Mouse (Mus musculus) heart, postnatal 25 days (tissue): ENCODE data around the gene Gm45717. TPM values are rescaled to one million over a fixed set of nuclear protein-coding genes. Genes with fewer than 3 reads are reported as not detected.
"Not testable (repeated sequence)": the region's sequence is repeated elsewhere in the genome, so short reads cannot be mapped to it uniquely, and the experiment has no call there.

Experiments
- DNase-seq: peaks from one replicate; pipeline ENCODE4 v3.0.0; 2022; ENCODE audit warnings: low spot score
- intact Hi-C: fragments of 180-260 bp; cut with DNase I; formaldehyde crosslinking; loops from one replicate; pipeline ENCODE4 v1.15.1; 2025
- total RNA-seq, 2 experiments: library from RNA; stranded (reverse); gene quantifications; 2 replicates each; pipeline ENCODE4 v1.2.3; 2021

Gene Gm45717
- total RNA-seq, result not detected

- intact Hi-C loops, result loop anchor here (5.0 kb wide), 1 partner anchor 216 kb away; the partner anchor contains the start of gene Rnh1
- DNase-seq, result peak; percentile 84
These were observed at the start of gene Gm45717, which contains the start of gene Ifitm2 for GRCm38 (mm10) chr7:140955758-140956555. Gene Gm45717 (minus strand): TSS chr7:140955937. Gene Ifitm2 (minus strand): TSS chr7:140955987.

DNA sequence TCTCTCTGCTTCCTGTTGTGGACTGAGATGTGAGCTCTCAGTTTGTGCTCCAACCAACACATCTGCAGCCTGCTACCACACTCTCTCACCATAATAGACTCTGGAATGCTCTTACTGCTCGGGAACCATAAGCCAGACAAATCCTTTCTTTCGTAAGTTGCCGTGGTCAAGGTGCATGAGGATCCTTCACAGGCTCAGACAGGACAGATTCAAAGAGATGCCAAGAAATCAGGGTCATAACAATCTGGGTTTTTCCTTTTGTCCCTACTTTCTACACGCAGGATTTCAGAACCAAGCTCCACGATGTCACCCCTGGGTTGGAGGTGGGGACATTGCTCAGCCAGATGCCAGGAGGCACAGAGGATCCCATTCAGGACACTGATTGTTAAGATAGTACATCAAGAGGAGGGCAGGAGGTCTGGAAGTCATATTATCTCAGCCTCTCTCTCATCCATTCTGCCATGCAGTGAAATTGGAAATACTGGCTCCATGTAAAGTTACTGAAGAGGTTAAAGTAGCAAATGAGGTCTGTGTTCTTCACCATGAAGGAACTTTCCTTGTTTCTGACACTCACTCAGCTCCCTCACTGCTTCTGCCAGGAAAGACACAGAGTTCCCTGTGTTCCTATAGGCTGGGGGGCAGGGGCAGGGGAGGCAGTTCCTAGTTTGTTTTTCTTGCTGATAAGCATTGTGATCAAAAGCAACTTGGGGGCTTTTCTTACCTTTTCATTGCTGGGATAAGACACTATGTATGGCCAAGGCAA, 47.7 kb upstream of the Gm45717 start:
- no peak for DNase-seq
- intact Hi-C loops, result no loop called here

DNA sequence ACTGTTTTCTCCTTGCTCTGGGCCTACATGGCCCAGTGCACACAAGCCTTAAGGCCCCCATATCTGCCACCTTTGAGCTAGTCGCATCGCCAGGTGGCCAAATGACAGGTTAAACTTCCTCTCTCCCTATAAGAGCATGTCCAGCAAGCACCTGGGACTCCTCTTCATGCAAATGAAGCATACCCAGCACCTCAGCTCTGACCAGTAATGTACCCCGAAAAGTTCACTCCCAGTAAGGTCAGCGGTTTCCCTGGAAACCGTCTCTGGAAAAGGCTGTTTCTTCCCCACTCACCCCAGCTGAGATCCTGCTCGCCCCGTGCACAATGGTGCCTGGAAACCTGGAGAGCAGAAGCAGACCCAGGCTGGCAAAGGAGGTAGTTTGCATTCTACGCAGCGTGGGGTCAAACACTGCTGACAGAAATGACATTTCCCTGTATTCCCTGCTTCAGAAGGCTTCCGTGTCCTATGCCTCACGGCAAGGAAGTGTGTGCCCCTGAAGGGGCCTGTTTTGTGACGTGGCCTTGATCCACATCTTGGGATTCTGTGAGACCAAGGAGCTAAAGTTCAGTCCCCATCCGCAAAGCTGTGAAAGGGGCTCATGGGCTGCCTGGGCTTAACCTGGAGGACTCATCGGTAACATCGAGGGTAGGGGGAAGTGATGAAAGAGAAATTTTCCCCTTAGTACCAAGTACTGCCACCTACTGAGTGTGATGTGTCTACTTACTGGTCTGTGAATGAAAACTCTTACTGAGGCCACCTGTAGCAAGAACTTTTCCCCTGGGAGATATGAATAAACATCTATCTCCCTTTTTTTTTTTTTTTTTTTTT, 45.4 kb upstream of the Gm45717 start:
- no peak for DNase-seq
- intact Hi-C loops, result no loop called here

DNA sequence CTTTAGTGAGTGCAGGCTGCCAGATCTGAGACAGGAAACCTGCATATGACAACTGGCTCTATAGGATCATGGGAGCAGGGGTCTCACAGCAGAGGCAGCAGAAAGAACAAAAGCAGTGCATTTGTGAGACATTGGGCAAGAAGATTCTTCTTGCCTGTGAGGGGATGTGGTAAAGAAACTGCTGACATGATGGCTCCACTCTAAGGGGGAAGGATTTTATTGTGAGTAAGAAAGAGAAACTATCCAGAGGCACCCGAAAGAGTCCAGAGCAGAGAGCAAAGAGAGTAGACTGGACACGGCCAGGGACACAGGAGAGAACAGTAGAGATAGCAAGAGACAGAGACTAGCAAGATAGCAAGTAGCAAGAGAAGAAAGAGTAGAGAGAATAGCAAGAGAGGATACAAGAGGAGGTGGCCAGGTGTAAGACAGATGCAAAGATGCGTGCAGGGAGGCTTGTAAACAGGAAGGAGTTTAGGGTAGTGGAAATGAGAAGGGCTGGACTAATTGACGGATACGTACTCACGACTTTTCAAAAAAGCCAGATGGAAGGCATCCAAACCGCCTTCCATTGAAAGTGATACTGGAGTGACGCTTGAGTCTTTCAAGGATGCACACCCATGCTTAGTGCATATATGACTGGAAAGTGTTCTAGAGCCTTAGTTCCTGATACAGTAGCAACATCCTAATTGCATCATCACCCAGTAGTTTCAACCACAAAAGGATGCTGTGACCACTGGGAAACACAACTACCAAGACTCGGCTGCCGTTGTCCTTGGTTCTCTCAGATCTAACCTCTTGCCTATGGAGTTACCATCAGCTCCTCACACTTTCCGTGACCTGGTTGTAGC, 43.3 kb upstream of the Gm45717 start:
- intact Hi-C loops, result no loop called here
- DNase-seq, result no peak

GRCm38 (mm10) chr7:140997817-140998216, 42.1 kb upstream of the Gm45717 start:
- intact Hi-C loops, result no loop called here
- DNase-seq, result no peak

DNA sequence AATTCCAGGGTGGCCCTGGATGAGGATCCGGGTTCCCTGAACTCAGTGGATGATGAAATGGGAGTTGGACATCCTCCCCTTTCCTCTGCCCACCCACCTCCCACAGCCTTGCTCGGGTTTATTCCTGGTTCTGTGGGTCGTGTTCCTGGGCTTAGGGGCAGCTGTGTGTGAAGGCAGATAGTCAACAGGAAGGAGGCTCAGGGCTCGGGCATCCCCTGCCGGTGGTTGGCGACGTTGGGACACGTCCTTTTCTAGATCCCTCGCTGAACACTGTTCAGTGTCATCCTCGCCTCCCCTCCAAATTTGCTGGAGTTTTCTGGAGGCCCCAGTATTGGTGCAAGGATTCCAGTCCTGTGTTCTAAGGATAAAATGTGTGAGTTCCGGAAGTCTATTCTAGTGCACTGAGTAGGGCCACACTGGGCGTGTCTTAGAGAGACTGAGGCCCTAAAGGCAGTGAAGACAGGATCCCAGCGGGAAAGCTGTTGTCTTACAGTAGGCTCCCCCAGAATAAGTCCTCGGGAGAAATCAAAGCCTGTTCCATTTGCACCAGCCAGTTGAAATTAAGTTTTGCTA, 35.5 kb upstream of the Gm45717 start:
- DNase-seq, result no peak
- intact Hi-C loops, result no loop called here

GRCm38 (mm10) chr7:140990622-140991021, 34.9 kb upstream of the Gm45717 start:
- intact Hi-C loops, result no loop called here
- DNase-seq, result no peak

- no peak for DNase-seq
- intact Hi-C loops, result no loop called here
These were observed 34.4 kb upstream of the Gm45717 start for GRCm38 (mm10) chr7:140990185-140990584.

GRCm38 (mm10) chr7:140989022-140989421, 33.3 kb upstream of the Gm45717 start:
- DNase-seq, result no peak
- intact Hi-C loops, result no loop called here

DNA sequence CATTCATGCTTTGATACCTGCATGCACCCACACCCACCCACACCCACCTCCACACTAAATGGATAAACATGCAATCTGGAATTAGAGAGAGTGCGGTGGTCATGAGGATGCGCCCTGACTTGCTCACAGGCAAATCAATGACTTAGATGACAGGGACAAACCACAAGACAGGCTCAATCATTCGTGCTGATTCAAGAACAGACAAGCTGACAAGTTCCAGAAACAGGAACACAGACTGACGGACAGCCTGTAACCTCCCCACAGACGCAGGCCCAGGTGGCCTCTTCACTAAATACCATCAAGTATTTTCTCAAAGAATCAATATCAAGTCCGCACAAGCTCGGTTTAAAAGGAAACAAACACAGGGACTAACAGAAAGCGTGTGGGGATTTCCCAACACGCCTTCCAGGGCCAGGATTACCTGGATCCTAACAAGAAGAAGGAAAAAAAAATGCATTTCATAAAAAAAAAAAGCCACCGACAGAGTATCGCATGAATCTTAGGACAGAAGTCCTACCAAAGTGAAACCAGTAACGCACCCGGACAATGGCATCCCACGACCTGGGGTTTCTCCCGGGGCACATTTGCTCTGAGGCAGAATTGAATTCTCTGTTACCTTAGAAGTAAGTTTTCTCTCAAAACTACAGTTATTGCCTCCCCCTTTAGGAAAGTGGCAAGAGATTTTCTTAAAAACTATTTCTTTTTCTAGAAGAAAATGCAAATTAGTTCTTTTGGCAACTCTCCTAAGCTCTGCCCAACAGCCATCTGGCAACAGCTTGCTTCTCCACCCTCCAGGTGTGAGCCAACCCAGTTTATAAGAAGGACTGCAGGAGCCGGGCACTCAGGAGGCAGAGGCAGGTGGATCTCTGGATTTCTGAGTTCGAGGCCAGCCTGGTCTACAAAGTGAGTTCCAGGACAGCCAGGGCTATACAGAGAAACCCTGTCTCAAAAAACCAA, 31.7 kb upstream of the Gm45717 start:
- intact Hi-C loops, result no loop called here
- no peak for DNase-seq

- DNase-seq, result no peak
- intact Hi-C loops, result no loop called here
These were observed 27.2 kb upstream of the Gm45717 start for GRCm38 (mm10) chr7:140982971-140983370.

DNA sequence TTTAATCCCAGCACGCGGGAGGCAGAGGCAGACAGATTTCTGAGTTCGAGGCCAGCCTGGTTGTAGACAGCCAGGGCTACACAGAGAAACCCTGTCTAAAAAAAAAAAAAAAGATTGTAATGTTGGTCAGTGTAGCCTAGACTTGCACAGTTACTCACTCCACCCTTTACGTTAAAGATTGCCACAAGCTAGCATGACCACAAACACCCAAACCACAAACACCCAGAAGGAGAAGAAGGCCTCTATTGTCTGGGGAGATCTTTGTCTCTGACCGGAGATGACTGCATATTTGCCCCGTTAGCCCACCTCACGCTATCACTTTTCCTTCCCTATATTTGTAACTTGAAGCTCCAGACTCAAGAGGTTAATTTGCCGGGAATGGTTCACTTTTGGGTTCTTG, 26.0 kb upstream of the Gm45717 start:
- intact Hi-C loops, result no loop called here

GRCm38 (mm10) chr7:140976720-140977119, 21.0 kb upstream of the Gm45717 start:
- intact Hi-C loops, DNase-seq: not testable (repeated sequence)

More for the DNA sequence above, 26.0 kb upstream of the Gm45717 start:
- no peak for DNase-seq

- intact Hi-C loops, result no loop called here
- DNase-seq, result no peak
These were observed 19.7 kb upstream of the Gm45717 start for GRCm38 (mm10) chr7:140975465-140975864.

GRCm38 (mm10) chr7:140974940-140975339, 19.2 kb upstream of the Gm45717 start:
- no peak for DNase-seq
- intact Hi-C loops, result no loop called here

- DNase-seq, result no peak
- intact Hi-C loops, result no loop called here
These were observed 17.8 kb upstream of the Gm45717 start for GRCm38 (mm10) chr7:140973396-140974165.

GRCm38 (mm10) chr7:140971479-140972171, 15.9 kb upstream of the Gm45717 start:
- DNase-seq, result peak; percentile 44
- intact Hi-C loops, result no loop called here
